Comparison of ENCODE assay signal across 20 mouse cellular contexts in genomic region chr13:47940696-47941095, GRCm38 (mm10).
DNase-seq lines count a peak whose midpoint lies in the region; ATAC-seq lines count a peak whose summit lies in the region.
"Had no signal": no experiment of that assay in that cellular context is flagged by ENCODE, and none has a peak within 500 bp of the region (broad histone marks: within the 10 kb centered on the region; RNA-seq: fewer than 3 reads in every experiment).

No protein-coding gene starts in this region.

- H3K27ac ChIP-seq in neural tube, embryonic 15.5 days (replicated peaks) = no peak overlapping the region
- H3K27ac ChIP-seq: embryonic facial prominence, embryonic 13.5 days; embryonic facial prominence, embryonic 15.5 days had no signal

- peaks cover 15% of the 10 kb centered on the region for H3K4me1 ChIP-seq in neural tube, embryonic 15.5 days

- H3K9me3 ChIP-seq in neural tube, embryonic 15.5 days (replicated peaks) = no peaks in the 10 kb centered on the region
- H3K9me3 ChIP-seq: embryonic facial prominence, embryonic 13.5 days had no signal

- no peak for ATAC-seq in neural tube, embryonic 15.5 days (ENCODE audit: low FRiP score)
- ATAC-seq: forebrain, embryonic 14.5 days; forebrain, embryonic 16.5 days had no signal

- H3K4me2 ChIP-seq in neural tube, embryonic 15.5 days = no peak overlapping the region
- H3K4me2 ChIP-seq: embryonic facial prominence, embryonic 13.5 days; embryonic facial prominence, embryonic 15.5 days had no signal

- H3K27me3 ChIP-seq in neural tube, embryonic 15.5 days (replicated peaks) = no peaks in the 10 kb centered on the region
- H3K27me3 ChIP-seq: embryonic facial prominence, embryonic 15.5 days had no signal

- no peak overlapping the region for H3K9ac ChIP-seq in neural tube, embryonic 15.5 days (replicated peaks)
- H3K9ac ChIP-seq: embryonic facial prominence, embryonic 13.5 days; embryonic facial prominence, embryonic 15.5 days had no signal

- DNase-seq in heart, adult 11 months = peak; percentile 54
- DNase-seq in heart, postnatal 4 days = no peak
- DNase-seq in left cerebral cortex, postnatal 4 days = peak; percentile 43
- DNase-seq in left cerebral cortex, postnatal 25 days (ENCODE audit: low spot score in 2 of 2) = no peak
- peak; percentile 6 for DNase-seq in neural tube, embryonic 10.5 days (ENCODE audit: extremely low spot score, low spot score)
- DNase-seq: adrenal gland, adult 2 months; adrenal gland, postnatal 10 days; adrenal gland, postnatal 25 days; cerebellum, adult 11 months; cerebellum, adult 18-20 months; cerebellum, adult 8-10 months; cerebellum, adult 9-11 months; cerebellum, postnatal 36 days; embryo, embryonic 11 days had no signal

- 68% methylated on average over 2 of the region's 2 CpGs for WGBS in neural tube, embryonic 15.5 days

- H3K36me3 ChIP-seq in neural tube, embryonic 15.5 days = no peaks in the 10 kb centered on the region
- H3K36me3 ChIP-seq: embryonic facial prominence, embryonic 13.5 days; embryonic facial prominence, embryonic 15.5 days had no signal

- intact Hi-C loops in left cerebral cortex, postnatal 4 days (cut with DNase I) = no loop called here
- intact Hi-C loops in left cerebral cortex, postnatal 25 days (cut with DNase I) = no loop called here

- H3K4me3 ChIP-seq in neural tube, embryonic 15.5 days (replicated peaks) = no peak overlapping the region
- H3K4me3 ChIP-seq: embryonic facial prominence, embryonic 13.5 days; embryonic facial prominence, embryonic 15.5 days; erythroblast, embryonic 14.5 days had no signal

Comparison
In these comparisons a context has a peak if more than half of its experiments do, and no peak if none do; other contexts are left out.
1. DNase-seq: peak in heart, adult 11 months (single experiment), left cerebral cortex, postnatal 4 days (single experiment) and neural tube, embryonic 10.5 days (single experiment); none in heart, postnatal 4 days (single experiment) and left cerebral cortex, postnatal 25 days (0 of 2).